ENCODE assay signal across 16 mouse cellular contexts in genomic region chr8:26938150-26938804, GRCm38 (mm10). TPM values are rescaled to one million over a fixed set of nuclear protein-coding genes. Genes with fewer than 3 reads are reported as not detected.
DNase-seq lines count a peak whose midpoint lies in the region; ATAC-seq and TF ChIP-seq lines count a peak whose summit lies in the region.
"Had no signal": no experiment of that assay in that cellular context is flagged by ENCODE, and none has a peak within 500 bp of the region (broad histone marks: within the 10 kb centered on the region; RNA-seq: fewer than 3 reads in every experiment).

No protein-coding gene starts in this region.

- no peak overlapping the region for H3K9ac ChIP-seq in neural tube, embryonic 11.5 days (ENCODE audit: low read length)
- H3K9ac ChIP-seq in stomach, embryonic 14.5 days (replicated peaks; ENCODE audit: low read depth, low read length) = no peak overlapping the region
- no peak overlapping the region for H3K9ac ChIP-seq in stomach, postnatal 0 days (ENCODE audit: low read length)
- H3K9ac ChIP-seq: forebrain, embryonic 13.5 days; hindbrain, embryonic 12.5 days had no signal

- no peaks in the 10 kb centered on the region for H3K27me3 ChIP-seq in neural tube, embryonic 11.5 days (ENCODE audit: control insufficient read depth, insufficient read depth, low read length)
- no peaks in the 10 kb centered on the region for H3K27me3 ChIP-seq in stomach, embryonic 14.5 days (ENCODE audit: control insufficient read depth, insufficient read depth, low read length)
- H3K27me3 ChIP-seq in stomach, postnatal 0 days (ENCODE audit: control insufficient read depth, insufficient read depth, low read length) = no peaks in the 10 kb centered on the region
- H3K27me3 ChIP-seq: forebrain, embryonic 13.5 days; hindbrain, embryonic 12.5 days had no signal

- H3K4me2 ChIP-seq in neural tube, embryonic 11.5 days (ENCODE audit: low read depth) = no peak overlapping the region
- no peak overlapping the region for H3K4me2 ChIP-seq in stomach, embryonic 14.5 days (replicated peaks; ENCODE audit: low read depth, low read length)
- no peak overlapping the region for H3K4me2 ChIP-seq in stomach, postnatal 0 days (replicated peaks; ENCODE audit: low read depth)
- H3K4me2 ChIP-seq: forebrain, embryonic 13.5 days; heart, embryonic 11.5 days; hindbrain, embryonic 12.5 days had no signal

- no peaks in the 10 kb centered on the region for H3K9me3 ChIP-seq in neural tube, embryonic 11.5 days (ENCODE audit: control insufficient read depth, low read length)
- H3K9me3 ChIP-seq in stomach, embryonic 14.5 days (ENCODE audit: control insufficient read depth, low read depth, low read length) = no peaks in the 10 kb centered on the region; the same call in 1 of the 2 replicates
- no peaks in the 10 kb centered on the region; the same call in 1 of the 2 replicates for H3K9me3 ChIP-seq in stomach, postnatal 0 days (ENCODE audit: control insufficient read depth, low read length)

- no peaks in the 10 kb centered on the region for H3K4me1 ChIP-seq in neural tube, embryonic 11.5 days (ENCODE audit: control insufficient read depth, insufficient read depth, low read length)
- 0 out of 2 replicates have a peak, but pooled peaks cover 5% of the 10 kb centered on the region for H3K4me1 ChIP-seq in stomach, embryonic 14.5 days (ENCODE audit: control insufficient read depth, insufficient read depth, low read length)
- no peaks in the 10 kb centered on the region for H3K4me1 ChIP-seq in stomach, postnatal 0 days (replicated peaks; ENCODE audit: control insufficient read depth, insufficient read depth)
- H3K4me1 ChIP-seq: embryonic facial prominence, embryonic 10.5 days; forebrain, embryonic 13.5 days; hindbrain, embryonic 12.5 days had no signal

- H3K4me3 ChIP-seq in neural tube, embryonic 11.5 days (ENCODE audit: low read depth, low read length) = no peak overlapping the region
- no peak overlapping the region for H3K4me3 ChIP-seq in stomach, embryonic 14.5 days (ENCODE audit: low read depth, low read length)
- H3K4me3 ChIP-seq in stomach, postnatal 0 days (ENCODE audit: low read depth, low read length) = no peak overlapping the region
- H3K4me3 ChIP-seq: embryonic facial prominence, embryonic 10.5 days; forebrain, embryonic 13.5 days; heart, adult 2 months; hindbrain, embryonic 12.5 days had no signal

- TF ChIP-seq EP300 in stomach, postnatal 0 days (optimal IDR thresholded peaks at IDR 0.05) = no peak

- no peak overlapping the region for H3K27ac ChIP-seq in neural tube, embryonic 11.5 days (ENCODE audit: low read depth, low read length)
- no peak overlapping the region for H3K27ac ChIP-seq in stomach, embryonic 14.5 days (ENCODE audit: low read length)
- H3K27ac ChIP-seq in stomach, postnatal 0 days (replicated peaks) = no peak overlapping the region
- H3K27ac ChIP-seq: embryonic facial prominence, embryonic 10.5 days; forebrain, embryonic 13.5 days; heart, adult 2 months; hindbrain, embryonic 12.5 days had no signal

- 55% methylated on average over 6 of the region's 6 CpGs for WGBS in neural tube, embryonic 11.5 days
- WGBS in stomach, embryonic 14.5 days = 62% methylated on average over 6 of the region's 6 CpGs
- 54% methylated on average over 6 of the region's 6 CpGs for WGBS in stomach, postnatal 0 days

- DNase-seq in heart, adult 11 months = peak; percentile 59
- DNase-seq in heart, postnatal 4 days = no peak
- peak; percentile 38 for DNase-seq in neural tube, embryonic 11.5 days (ENCODE audit: low spot score)
- no peak for DNase-seq in neural tube, embryonic 10.5 days (ENCODE audit: extremely low spot score, low spot score)
- DNase-seq in stomach, postnatal 0 days (ENCODE audit: low spot score) = peak; percentile 37
- no peak for DNase-seq in c-Kit-positive CD71-positive TER-119-positive erythroid progenitor cells, embryonic 14.5 days (ENCODE audit: low spot score)
- DNase-seq: adrenal gland, adult 8-10 months; heart, adult 2 months had no signal

- no peak for ATAC-seq in neural tube, embryonic 11.5 days (ENCODE audit: insufficient read depth, low FRiP score, low TSS enrichment)
- 0 out of 2 replicates have a peak, but pooled peaks have one; percentile 37 for ATAC-seq in stomach, embryonic 14.5 days (ENCODE audit: insufficient number of reproducible peaks, insufficient read depth, low FRiP score, low read depth)
- peak; percentile 42; the same call in 1 of the 2 replicates for ATAC-seq in stomach, postnatal 0 days (ENCODE audit: low FRiP score, low TSS enrichment)
- ATAC-seq: forebrain, embryonic 13.5 days; hindbrain, embryonic 16.5 days; inflammation-experienced regulatory T-cells, adult 6 months; intestine, postnatal 0 days had no signal

- no peak for TF ChIP-seq CTCF in stomach, postnatal 0 days (IDR thresholded peaks at IDR 0.05; ENCODE audit: low read depth)

- no peaks in the 10 kb centered on the region for H3K36me3 ChIP-seq in neural tube, embryonic 11.5 days (ENCODE audit: control insufficient read depth, insufficient read depth, low read length)
- H3K36me3 ChIP-seq in stomach, embryonic 14.5 days (ENCODE audit: control insufficient read depth, insufficient read depth, low read length) = no peaks in the 10 kb centered on the region
- no peaks in the 10 kb centered on the region for H3K36me3 ChIP-seq in stomach, postnatal 0 days (ENCODE audit: control insufficient read depth, insufficient read depth, low read length)
- H3K36me3 ChIP-seq: embryonic facial prominence, embryonic 10.5 days; hindbrain, embryonic 12.5 days had no signal

RNA-seq across cellular contexts. Expression of gene Zfp703, which starts 38.8 kb away (rescaled TPM):
- total RNA-seq in heart, postnatal 4 days (2021) = 10 to 100 TPM; 12.0 to 13.9 TPM
- 29.1 and 29.9 TPM in 2 replicates for polyA plus RNA-seq in neural tube, embryonic 11.5 days (2014; fragmentation: Nextera tagmentation; extraction: Ambion mirVana)
- 26.3 and 27.4 TPM in 2 replicates for polyA plus RNA-seq in stomach, embryonic 14.5 days (2014; fragmentation: Nextera tagmentation; extraction: Ambion mirVana)
- polyA plus RNA-seq in stomach, postnatal 0 days (2015; fragmentation: Nextera tagmentation; extraction: Ambion mirVana) = 11.5 and 12.7 TPM in 2 replicates

Comparison
In these comparisons a context has a peak if more than half of its experiments do, and no peak if none do; other contexts are left out.
1. DNase-seq: peak in heart, adult 11 months (single experiment), neural tube, embryonic 11.5 days (single experiment) and stomach, postnatal 0 days (single experiment); none in heart, postnatal 4 days (single experiment), neural tube, embryonic 10.5 days (single experiment) and c-Kit-positive CD71-positive TER-119-positive erythroid progenitor cells, embryonic 14.5 days (single experiment).